Mouse (Mus musculus) C2C12 (cell line): ENCODE measurements around the gene Frmd4a.

ENCODE experiments used
- CTCF ChIP-seq: IDR thresholded peaks from one replicate; pipeline ENCODE4 v1.5.1; 2011; ENCODE audit not compliant: control insufficient read depth, insufficient read depth, insufficient read length
- MAX ChIP-seq: IDR thresholded peaks from one replicate; pipeline ENCODE4 v1.6.1; 2011; ENCODE audit warnings: mild to moderate bottlenecking, control low read depth
- USF1 ChIP-seq: IDR thresholded peaks from one replicate; pipeline ENCODE4 v1.6.1; 2011; ENCODE audit warnings: low read depth, mild to moderate bottlenecking, control low read depth, moderate library complexity

DNA sequence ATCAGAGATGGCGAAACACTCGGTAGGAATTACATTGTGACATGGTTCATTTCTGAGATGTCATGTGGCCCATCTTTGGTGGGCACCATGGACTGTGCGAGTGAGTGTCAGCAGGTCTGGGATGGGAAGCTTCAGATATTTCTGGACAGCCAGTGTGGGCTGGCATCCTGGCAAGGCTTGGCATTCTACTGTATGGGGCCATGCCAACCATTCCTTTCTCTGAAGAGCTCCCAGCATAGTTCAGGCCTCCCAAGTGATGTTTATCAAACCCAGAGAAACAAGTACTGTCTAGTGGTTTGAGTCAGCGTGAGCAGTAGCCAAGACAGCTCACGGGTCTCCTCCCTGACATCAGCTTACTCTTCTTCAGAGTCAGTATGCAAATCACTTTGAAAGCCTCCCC is 551.5 kb downstream of the Frmd4a start:
- TF ChIP-seq MAX (no peak), CTCF (no peak), USF1 (no peak)
